Mouse (Mus musculus) intestine, embryonic 16.5 days (tissue): ENCODE measurements around the gene Rprd1b. TPM values are rescaled to one million over a fixed set of nuclear protein-coding genes. Genes with fewer than 3 reads are reported as not detected.

Experiments used
- ATAC-seq: fragments of 200-750 bp; cut with Nextera tagmentation; 2 replicates; pipeline ENCODE4 v1.8.0; 2017; ENCODE audit warnings: moderate TSS enrichment, moderate library complexity
- H3K27ac ChIP-seq: fragments of 300-500 bp; sonication (generic); 2 replicates; pipeline ENCODE4 v1.5.1; 2014; ENCODE audit warnings: mild to moderate bottlenecking, low read length
- H3K27me3 ChIP-seq: fragments of 300-500 bp; sonication (generic); replicated peaks from 2 replicates; pipeline ENCODE4 v1.6.1; 2014; ENCODE audit warnings: low read length, control low read depth, mixed read lengths; ENCODE audit not compliant: control insufficient read depth, insufficient read depth
- H3K36me3 ChIP-seq: fragments of 300-500 bp; sonication (generic); 2 replicates; pipeline ENCODE4 v1.6.1; 2014; ENCODE audit warnings: low read length, control low read depth; ENCODE audit not compliant: control insufficient read depth, insufficient read depth
- H3K4me1 ChIP-seq: fragments of 300-500 bp; sonication (generic); 2 replicates; pipeline ENCODE4 v1.6.1; 2014; ENCODE audit warnings: low read length, control low read depth, mixed read lengths; ENCODE audit not compliant: control insufficient read depth, insufficient read depth
- H3K4me2 ChIP-seq: fragments of 300-500 bp; sonication (generic); 2 replicates; pipeline ENCODE4 v1.6.1; 2014; ENCODE audit warnings: low read depth, low read length, control low read depth
- H3K4me3 ChIP-seq: fragments of 300-500 bp; sonication (generic); 2 replicates; pipeline ENCODE4 v1.5.1; 2014; ENCODE audit warnings: mild to moderate bottlenecking, low read length
- H3K9ac ChIP-seq: fragments of 300-500 bp; sonication (generic); 2 replicates; pipeline ENCODE4 v1.6.1; 2014; ENCODE audit warnings: low read depth, low read length
- H3K9me3 ChIP-seq: fragments of 300-500 bp; sonication (generic); 2 replicates; pipeline ENCODE4 v1.6.1; 2016; ENCODE audit warnings: low read length, control low read depth; ENCODE audit not compliant: control insufficient read depth
- WGBS: fragments of 180-500 bp; shearing (Covaris S2); extraction: QIAGEN DNeasy Blood & Tissue Kit; methylation state at CpG from one replicate; pipeline ENCODE4 v1.1.7; 2014; 5-methylcytosine and 5-hydroxymethylcytosine counted together
- polyA plus RNA-seq: library from polyadenylated mRNA; unstranded; fragments of >200 nt; fragmentation: Nextera tagmentation; extraction: Ambion mirVana; gene quantifications from 2 replicates; pipeline ENCODE4 v1.2.1, GENCODE M21; 2015

Gene Rprd1b
- polyA plus RNA-seq, 1 experiment from 2014 or later = 34.2 TPM

- H3K27ac ChIP-seq = no peak overlapping the region
- WGBS = 89% methylated on average over 6 of the region's 6 CpGs
These were observed 77.3 kb downstream of the Rprd1b start for GRCm38 (mm10) chr2:158105605-158106004.

DNA sequence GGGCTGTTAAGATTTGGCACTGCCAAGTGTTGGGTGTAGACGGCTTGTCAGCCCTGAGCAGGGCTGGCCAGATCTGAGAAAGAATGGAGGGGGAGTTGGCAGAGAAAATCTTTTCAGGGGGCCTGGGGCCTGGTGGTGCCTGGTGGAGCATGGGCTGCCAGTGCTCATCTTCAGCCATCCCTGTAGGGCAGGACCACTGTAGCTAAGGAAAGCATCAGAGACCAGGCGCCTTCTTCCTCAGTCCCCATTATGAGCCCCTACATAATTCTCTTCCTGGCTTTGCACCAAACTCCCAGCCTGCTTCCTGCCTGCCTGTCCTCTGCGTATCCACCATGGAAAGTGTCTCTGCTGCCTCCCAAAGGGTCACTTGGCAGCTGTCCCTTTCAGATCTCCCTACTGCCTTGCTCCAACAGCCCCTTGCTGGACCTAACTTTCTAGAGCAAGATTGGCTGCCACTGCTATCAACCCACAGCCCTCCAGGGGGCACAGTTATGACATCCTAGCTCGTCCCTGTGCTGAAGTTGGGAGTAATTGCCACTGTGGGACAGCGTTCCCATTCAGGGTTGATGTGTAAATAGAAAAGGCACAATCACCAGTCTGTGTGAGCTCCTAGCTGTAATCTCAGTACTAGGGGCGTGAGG is 78.8 kb downstream of the Rprd1b start:
- ATAC-seq = peak; percentile 61
- Histone ChIP-seq H3K9ac (no peak overlapping the region), H3K9me3 (no peaks in the 10 kb centered on the region), H3K27ac (peak overlapping the region; percentile 65), H3K36me3 (no peaks in the 10 kb centered on the region), H3K4me1 (peaks cover 23% of the 10 kb centered on the region), H3K4me2 (no peak overlapping the region), H3K4me3 (no peak overlapping the region), H3K27me3 (no peaks in the 10 kb centered on the region)
- WGBS = 21% methylated on average over 6 of the region's 6 CpGs

More at GRCm38 (mm10) chr2:158105605-158106004, 77.3 kb downstream of the Rprd1b start:
- ATAC-seq = no peak
- Histone ChIP-seq H3K4me3 (no peak overlapping the region), H3K9me3 (no peaks in the 10 kb centered on the region), H3K4me2 (no peak overlapping the region), H3K4me1 (peaks cover 23% of the 10 kb centered on the region), H3K36me3 (no peaks in the 10 kb centered on the region), H3K9ac (no peak overlapping the region), H3K27me3 (no peaks in the 10 kb centered on the region)

GRCm38 (mm10) chr2:158109516-158109915 is 81.2 kb downstream of the Rprd1b start:
- H3K27me3 ChIP-seq = no peaks in the 10 kb centered on the region
- no peak overlapping the region for H3K4me3 ChIP-seq
- 13% methylated on average over 8 of the region's 8 CpGs for WGBS
- H3K36me3 ChIP-seq = no peaks in the 10 kb centered on the region
- 0 out of 2 replicates have a peak, but pooled peaks have one; percentile 2 for ATAC-seq
- peak overlapping the region; percentile 52; the same call in 1 of the 2 replicates for H3K9ac ChIP-seq
- H3K27ac ChIP-seq = peak overlapping the region; percentile 89
- peaks cover 37% of the 10 kb centered on the region for H3K4me1 ChIP-seq
- H3K9me3 ChIP-seq = no peaks in the 10 kb centered on the region
- H3K4me2 ChIP-seq = no peak overlapping the region

GRCm38 (mm10) chr2:158113591-158114257 is 85.4 kb downstream of the Rprd1b start:
- no peaks in the 10 kb centered on the region; the same call in 1 of the 2 replicates for H3K36me3 ChIP-seq
- peak overlapping the region; percentile 50; the same call in 1 of the 2 replicates for H3K9ac ChIP-seq
- H3K4me3 ChIP-seq = peak overlapping the region; percentile 8

DNA sequence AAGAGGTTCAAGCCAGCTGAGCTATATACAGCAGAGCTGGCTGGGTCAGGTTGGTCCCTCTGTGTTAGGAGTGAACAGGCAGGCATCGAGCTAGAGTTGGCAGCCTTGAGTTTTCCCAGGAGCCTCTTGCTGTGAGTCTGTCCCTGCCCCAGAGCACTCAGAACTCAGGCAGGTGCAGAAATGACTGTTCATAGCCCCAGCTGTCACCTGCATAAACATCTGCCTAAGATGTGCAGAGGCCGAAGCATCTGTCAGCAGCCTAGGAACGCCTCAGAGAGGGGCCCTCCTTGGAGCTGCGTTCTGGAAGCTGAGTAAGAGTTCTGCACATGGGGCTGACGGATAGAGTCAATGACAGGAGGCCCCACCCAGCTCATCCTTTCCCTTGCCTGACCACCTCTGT is 86.6 kb downstream of the Rprd1b start:
- Histone ChIP-seq H3K27me3 (no peaks in the 10 kb centered on the region), H3K9me3 (no peaks in the 10 kb centered on the region), H3K4me2 (no peak overlapping the region), H3K36me3 (no peaks in the 10 kb centered on the region; the same call in 1 of the 2 replicates), H3K4me3 (no peak overlapping the region), H3K4me1 (peaks cover 27% of the 10 kb centered on the region), H3K27ac (peak overlapping the region; percentile 3), H3K9ac (no peak overlapping the region)
- 37% methylated on average over 5 of the region's 5 CpGs for WGBS
- ATAC-seq = 0 out of 2 replicates have a peak, but pooled peaks have one; percentile 14

More at GRCm38 (mm10) chr2:158113591-158114257, 85.4 kb downstream of the Rprd1b start:
- no peaks in the 10 kb centered on the region for H3K9me3 ChIP-seq
- WGBS = 24% methylated on average over 9 of the region's 9 CpGs
- peak overlapping the region; percentile 41 for H3K4me2 ChIP-seq
- peak overlapping the region; percentile 88 for H3K27ac ChIP-seq
- no peaks in the 10 kb centered on the region for H3K27me3 ChIP-seq
- peak; percentile 87 for ATAC-seq
- H3K4me1 ChIP-seq = peaks cover 37% of the 10 kb centered on the region

DNA sequence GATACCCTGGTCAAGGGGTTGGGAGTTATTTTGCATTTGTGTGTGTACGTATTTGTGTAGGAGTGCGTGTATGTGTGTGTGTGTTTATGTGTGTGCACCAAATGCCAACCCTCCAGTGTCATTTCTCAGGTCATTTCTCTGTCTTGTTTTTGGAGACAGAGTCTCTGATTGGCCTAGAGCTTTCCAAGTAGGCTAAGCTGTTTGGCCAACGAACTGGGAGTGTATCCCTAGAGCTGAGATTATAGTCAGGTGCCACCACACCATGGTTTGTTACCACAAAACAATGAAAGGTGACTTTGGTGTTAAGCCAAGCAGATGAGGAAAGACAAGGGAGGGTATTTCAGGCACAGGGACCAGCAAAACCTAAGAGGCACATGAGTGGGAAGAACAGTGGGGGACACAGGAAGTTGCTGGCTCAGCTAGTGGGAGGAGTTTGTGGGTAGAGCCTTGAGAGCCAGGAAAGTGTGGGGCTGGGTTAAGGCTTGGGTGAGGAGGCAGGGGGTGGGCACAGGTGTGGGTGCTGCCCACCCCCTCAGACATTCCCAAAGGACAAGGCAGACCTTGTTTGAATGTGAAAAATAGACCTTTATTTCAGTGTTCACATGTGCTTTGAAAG is 87.6 kb downstream of the Rprd1b start:
- Histone ChIP-seq H3K36me3 (no peaks in the 10 kb centered on the region; the same call in 1 of the 2 replicates), H3K27me3 (no peaks in the 10 kb centered on the region), H3K9ac (no peak overlapping the region), H3K27ac (no peak overlapping the region), H3K4me3 (no peak overlapping the region), H3K9me3 (no peaks in the 10 kb centered on the region), H3K4me1 (peaks cover 27% of the 10 kb centered on the region), H3K4me2 (no peak overlapping the region)
- 88% methylated on average over 3 of the region's 3 CpGs for WGBS
- ATAC-seq = no peak

DNA sequence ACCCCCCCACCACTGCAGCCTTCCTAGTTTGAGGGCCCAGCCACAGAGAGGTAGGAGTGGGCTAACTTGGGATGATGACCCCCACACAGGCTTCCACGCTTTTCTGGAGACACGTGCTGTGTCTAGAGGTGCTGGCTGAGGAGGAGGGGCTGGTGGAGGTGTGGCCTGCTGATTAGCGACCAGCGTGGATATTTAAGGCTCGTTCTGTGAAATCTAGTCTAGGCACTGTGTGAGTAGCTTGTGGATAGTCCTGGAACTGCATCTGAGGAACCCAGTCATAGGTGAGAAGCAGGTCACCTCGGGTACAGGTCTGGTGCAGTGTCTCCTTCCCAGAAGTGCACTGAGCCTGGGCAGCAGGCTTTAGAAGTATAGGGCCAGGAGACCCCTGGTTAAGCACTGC is 88.4 kb downstream of the Rprd1b start:
- H3K9me3 ChIP-seq = no peaks in the 10 kb centered on the region
- H3K9ac ChIP-seq = no peak overlapping the region
- H3K4me3 ChIP-seq = no peak overlapping the region
- 41% methylated on average over 6 of the region's 6 CpGs for WGBS
- H3K4me2 ChIP-seq = no peak overlapping the region
- no peak for ATAC-seq
- peaks cover 29% of the 10 kb centered on the region for H3K4me1 ChIP-seq
- H3K36me3 ChIP-seq = no peaks in the 10 kb centered on the region; the same call in 1 of the 2 replicates
- H3K27me3 ChIP-seq = no peaks in the 10 kb centered on the region
- H3K27ac ChIP-seq = no peak overlapping the region

- no peak overlapping the region for H3K9ac ChIP-seq
- WGBS = 80% methylated on average over 4 of the region's 4 CpGs
- H3K27ac ChIP-seq = no peak overlapping the region
- no peak overlapping the region for H3K4me2 ChIP-seq
- no peaks in the 10 kb centered on the region; the same call in 1 of the 2 replicates for H3K36me3 ChIP-seq
- H3K27me3 ChIP-seq = no peaks in the 10 kb centered on the region
- ATAC-seq = no peak
- H3K4me3 ChIP-seq = no peak overlapping the region
- H3K4me1 ChIP-seq = peaks cover 26% of the 10 kb centered on the region
- H3K9me3 ChIP-seq = no peaks in the 10 kb centered on the region
These were observed 90.8 kb downstream of the Rprd1b start for GRCm38 (mm10) chr2:158119145-158119544.

DNA sequence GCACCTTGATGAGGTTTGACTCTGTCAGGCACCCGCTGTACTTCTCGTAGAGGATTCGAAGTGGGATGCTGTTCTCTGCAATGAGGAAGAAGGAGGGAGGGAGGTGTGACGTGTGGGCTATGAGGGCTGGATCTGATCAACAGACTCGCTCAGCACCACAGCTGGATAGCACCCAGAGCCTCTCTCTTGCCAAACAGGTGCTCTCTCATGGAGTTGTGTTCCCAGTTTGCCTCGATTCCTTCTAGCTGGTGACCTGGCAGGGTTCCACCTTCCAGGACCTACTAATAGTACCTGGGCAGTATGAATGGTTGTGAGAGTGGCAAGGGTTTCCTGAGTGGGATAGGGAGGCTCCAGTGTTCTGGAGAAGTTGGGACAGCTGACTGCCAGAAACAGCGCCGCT is 91.9 kb downstream of the Rprd1b start:
- Histone ChIP-seq H3K4me3 (no peak overlapping the region), H3K36me3 (peaks cover 2% of the 10 kb centered on the region; the same call in 1 of the 2 replicates)

More for the DNA sequence above, 91.9 kb downstream of the Rprd1b start:
- Histone ChIP-seq H3K4me1 (peaks cover 18% of the 10 kb centered on the region), H3K4me2 (no peak overlapping the region), H3K27ac (no peak overlapping the region), H3K9me3 (no peaks in the 10 kb centered on the region), H3K9ac (no peak overlapping the region), H3K27me3 (no peaks in the 10 kb centered on the region)
- 90% methylated on average over 8 of the region's 8 CpGs for WGBS
- no peak for ATAC-seq
